Mouse (Mus musculus) testis, postnatal 14 days (tissue): ENCODE data around the gene Rab8b.
"Not testable (repeated sequence)": the region's sequence is repeated elsewhere in the genome, so short reads cannot be mapped to it uniquely, and the experiment has no call there.

Experiments
- DNase-seq: peaks from one replicate; pipeline ENCODE4 v3.0.0; 2021; ENCODE audit warnings: low spot score

Gene Rab8b

GRCm38 (mm10) chr9:66834318-66835096 is 85.0 kb downstream of the Rab8b start, which contains the start of gene Aph1c:
Gene Aph1c, minus strand, starts transcription at chr9:66834726.
- DNase-seq, result peak; percentile 99

- no peak for DNase-seq
Observed at GRCm38 (mm10) chr9:66833851-66834250, 85.6 kb downstream of the Rab8b start.

GRCm38 (mm10) chr9:66832366-66832908 is 87.0 kb downstream of the Rab8b start:
- no peak for DNase-seq

GRCm38 (mm10) chr9:66825990-66826389 is 93.5 kb downstream of the Rab8b start:
- DNase-seq, result no peak

GRCm38 (mm10) chr9:66822255-66822654 is 97.2 kb downstream of the Rab8b start:
- DNase-seq, result not testable (repeated sequence)

DNA sequence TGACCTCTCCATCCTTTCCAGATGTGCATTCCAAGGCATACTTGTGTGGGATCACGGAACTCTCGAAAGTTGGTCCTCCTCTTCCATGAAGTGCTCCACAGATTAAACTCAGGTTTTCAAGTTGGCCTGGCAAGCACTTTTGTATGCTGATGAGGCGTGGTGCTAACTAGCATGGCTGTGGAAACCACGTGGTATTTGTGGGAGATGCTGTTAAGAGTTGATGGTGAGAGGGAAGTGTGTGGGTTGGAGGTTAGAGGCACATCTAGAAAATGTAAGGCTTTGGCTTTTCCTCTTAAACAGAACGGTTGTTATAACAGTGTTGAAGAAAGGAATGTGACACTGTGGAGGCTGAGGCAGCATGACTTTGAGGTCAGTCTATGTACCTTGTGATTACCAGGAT is 98.5 kb downstream of the Rab8b start:
- DNase-seq, result no peak

DNA sequence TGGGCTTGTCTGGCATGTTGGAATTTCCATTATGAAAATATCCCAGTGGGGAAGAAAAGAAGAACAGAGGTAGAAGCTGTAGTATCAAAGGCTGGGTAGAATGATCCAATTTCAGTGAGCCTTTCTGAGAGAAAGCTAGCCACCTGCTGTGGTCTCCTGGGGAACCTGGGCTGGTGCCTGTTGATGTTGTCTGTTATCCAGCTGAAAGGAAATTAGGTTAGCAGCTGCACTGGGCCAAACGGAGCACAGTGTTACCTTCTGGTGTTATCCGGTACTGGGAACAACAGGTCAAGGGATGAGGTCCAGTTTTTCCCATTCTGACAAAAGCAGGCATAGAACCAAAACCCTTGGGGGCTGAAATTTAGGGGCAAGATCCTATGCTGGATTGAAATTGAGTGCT is 106.1 kb downstream of the Rab8b start:
- no peak for DNase-seq

DNA sequence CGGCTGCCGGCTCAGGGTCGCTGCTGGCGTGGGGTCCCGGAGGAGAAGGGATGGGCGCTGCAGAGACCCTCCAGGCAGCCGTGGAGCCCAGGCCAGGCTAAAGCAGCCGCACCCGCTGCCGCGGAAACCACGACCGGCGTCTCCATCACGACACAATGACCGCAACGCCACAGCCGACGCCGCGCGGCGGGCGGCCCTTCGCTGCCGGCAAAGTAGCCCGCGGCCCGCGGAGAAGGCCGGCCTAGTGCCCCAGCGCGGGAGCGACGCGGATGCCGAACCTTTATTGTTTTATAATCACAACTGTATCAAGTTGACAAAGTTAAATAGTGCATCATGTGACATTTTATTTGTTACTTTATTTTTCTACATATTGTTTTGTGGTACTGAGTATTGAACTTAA is 113.5 kb downstream of the Rab8b start:
- peak; percentile 20 for DNase-seq

DNA sequence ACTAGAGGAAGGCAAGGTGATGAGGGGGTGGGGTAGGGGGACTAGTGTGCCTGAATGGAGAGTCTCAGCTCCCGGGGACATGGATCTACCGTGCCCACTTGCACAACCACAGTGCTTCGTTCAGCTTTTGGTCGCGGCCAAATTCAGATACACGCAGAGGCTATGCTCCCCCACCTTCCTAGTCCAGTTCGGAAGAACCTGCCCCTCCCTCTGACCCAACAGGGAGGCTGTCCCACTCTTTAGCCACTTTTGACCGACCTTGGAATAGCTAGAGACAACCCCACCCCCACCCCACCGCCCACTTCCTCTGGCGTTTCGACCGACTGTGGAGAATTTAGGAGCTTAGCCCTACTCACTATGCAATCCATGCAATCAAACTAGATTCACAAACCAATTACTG is 117.5 kb downstream of the Rab8b start:
- no peak for DNase-seq

- DNase-seq, result no peak
Observed at GRCm38 (mm10) chr9:66796739-66797138, 122.7 kb downstream of the Rab8b start, which contains the start of gene Gm10647. Gene Gm10647, plus strand, starts transcription at chr9:66797039.

GRCm38 (mm10) chr9:66795464-66796324 is 123.8 kb downstream of the Rab8b start, which contains the start of gene Aph1b:
Gene Aph1b, minus strand, starts transcription at chr9:66795490.
- DNase-seq, result peak; percentile 94

- DNase-seq, result no peak
Observed at GRCm38 (mm10) chr9:66794629-66795463, 124.6 kb downstream of the Rab8b start.
